Mouse (Mus musculus): ENCODE data around the gene Tpd52l2. TPM values are rescaled to one million over a fixed set of nuclear protein-coding genes. Genes with fewer than 3 reads are reported as not detected.
"Not testable (repeated sequence)": the region's sequence is repeated elsewhere in the genome, so short reads cannot be mapped to it uniquely, and the experiment has no call there.

Tpd52l2 gene
- polyA plus RNA-seq, 1 experiment from 2014 or later = 88.2 TPM

- no peak overlapping the region for H3K27ac ChIP-seq (ENCODE audit: low read depth, low read length)
- no peak for TF ChIP-seq CTCF (IDR thresholded peaks at IDR 0.05; ENCODE audit: low read depth)
- no peaks in the 10 kb centered on the region for H3K27me3 ChIP-seq (replicated peaks; ENCODE audit: control insufficient read depth, insufficient read depth, low read length)
- H3K9me3 ChIP-seq (ENCODE audit: control insufficient read depth) = no peaks in the 10 kb centered on the region
- H3K9ac ChIP-seq (ENCODE audit: low read depth, low read length) = no peak overlapping the region
- no peaks in the 10 kb centered on the region for H3K4me1 ChIP-seq (replicated peaks; ENCODE audit: control insufficient read depth, insufficient read depth, low read length)
- no peaks in the 10 kb centered on the region for H3K36me3 ChIP-seq (ENCODE audit: control insufficient read depth, insufficient read depth)
- 81% methylated on average over 26 of the region's 26 CpGs for WGBS
- H3K4me2 ChIP-seq (replicated peaks; ENCODE audit: low read depth) = no peak overlapping the region
- no peak overlapping the region for H3K4me3 ChIP-seq (ENCODE audit: low read depth, low read length)
- ATAC-seq = no peak
Observed at GRCm38 (mm10) chr2:181494266-181494945, 2.5 kb upstream of the Tpd52l2 start.

GRCm38 (mm10) chr2:181495845-181496244, 1.1 kb upstream of the Tpd52l2 start:
- 63% methylated on average over 8 of the region's 8 CpGs for WGBS
- not testable (repeated sequence) for H3K27ac ChIP-seq (ENCODE audit: low read depth, low read length)

GRCm38 (mm10) chr2:181496281-181496680, 661 bp upstream of the Tpd52l2 start:
- H3K4me3 ChIP-seq (ENCODE audit: low read depth, low read length) = peak overlapping the region; percentile 91
- no peaks in the 10 kb centered on the region for H3K9me3 ChIP-seq (ENCODE audit: control insufficient read depth)
- no peaks in the 10 kb centered on the region for H3K27me3 ChIP-seq (replicated peaks; ENCODE audit: control insufficient read depth, insufficient read depth, low read length)
- peak overlapping the region; percentile 55; the same call in 1 of the 2 replicates for H3K9ac ChIP-seq (ENCODE audit: low read depth, low read length)
- peak; percentile 68 for ATAC-seq
- H3K4me1 ChIP-seq (replicated peaks; ENCODE audit: control insufficient read depth, insufficient read depth, low read length) = no peaks in the 10 kb centered on the region
- peak overlapping the region; percentile 97 for H3K27ac ChIP-seq (ENCODE audit: low read depth, low read length)
- peaks cover 14% of the 10 kb centered on the region for H3K36me3 ChIP-seq (ENCODE audit: control insufficient read depth, insufficient read depth)
- peak overlapping the region; percentile 91 for H3K4me2 ChIP-seq (replicated peaks; ENCODE audit: low read depth)
- WGBS = 10% methylated on average over 8 of the region's 8 CpGs
- TF ChIP-seq CTCF (IDR thresholded peaks at IDR 0.05; ENCODE audit: low read depth) = peak; percentile 87

More at GRCm38 (mm10) chr2:181495845-181496244, 1.1 kb upstream of the Tpd52l2 start:
- not testable (repeated sequence) for H3K4me1 ChIP-seq (replicated peaks; ENCODE audit: control insufficient read depth, insufficient read depth, low read length); ATAC-seq; H3K9ac ChIP-seq (ENCODE audit: low read depth, low read length); H3K27me3 ChIP-seq (replicated peaks; ENCODE audit: control insufficient read depth, insufficient read depth, low read length); H3K36me3 ChIP-seq (ENCODE audit: control insufficient read depth, insufficient read depth); H3K4me3 ChIP-seq (ENCODE audit: low read depth, low read length); H3K9me3 ChIP-seq (ENCODE audit: control insufficient read depth)
- peak overlapping the region; percentile 91 for H3K4me2 ChIP-seq (replicated peaks; ENCODE audit: low read depth)

- H3K36me3 ChIP-seq (ENCODE audit: control insufficient read depth, insufficient read depth) = peaks cover 26% of the 10 kb centered on the region
- peak overlapping the region; percentile 91 for H3K4me2 ChIP-seq (replicated peaks; ENCODE audit: low read depth)
- WGBS = 1% methylated on average over 12 of the region's 12 CpGs
- peak overlapping the region; percentile 88 for H3K9ac ChIP-seq (ENCODE audit: low read depth, low read length)
- peak; percentile 44 for ATAC-seq
- peak overlapping the region; percentile 91 for H3K4me3 ChIP-seq (ENCODE audit: low read depth, low read length)
- H3K27ac ChIP-seq (ENCODE audit: low read depth, low read length) = peak overlapping the region; percentile 97
- no peaks in the 10 kb centered on the region for H3K4me1 ChIP-seq (replicated peaks; ENCODE audit: control insufficient read depth, insufficient read depth, low read length)
- TF ChIP-seq CTCF (IDR thresholded peaks at IDR 0.05; ENCODE audit: low read depth) = no peak
- no peaks in the 10 kb centered on the region for H3K27me3 ChIP-seq (replicated peaks; ENCODE audit: control insufficient read depth, insufficient read depth, low read length)
- H3K9me3 ChIP-seq (ENCODE audit: control insufficient read depth) = no peaks in the 10 kb centered on the region
Observed at GRCm38 (mm10) chr2:181497548-181497875, 570 bp downstream of the Tpd52l2 start.

- Histone ChIP-seq H3K36me3 (ENCODE audit: control insufficient read depth, insufficient read depth) (peaks cover 37% of the 10 kb centered on the region), H3K27ac (ENCODE audit: low read depth, low read length) (no peak overlapping the region), H3K4me3 (ENCODE audit: low read depth, low read length) (no peak overlapping the region), H3K9ac (ENCODE audit: low read depth, low read length) (no peak overlapping the region), H3K4me1 (replicated peaks; ENCODE audit: control insufficient read depth, insufficient read depth, low read length) (no peaks in the 10 kb centered on the region), H3K27me3 (replicated peaks; ENCODE audit: control insufficient read depth, insufficient read depth, low read length) (no peaks in the 10 kb centered on the region), H3K4me2 (replicated peaks; ENCODE audit: low read depth) (no peak overlapping the region), H3K9me3 (ENCODE audit: control insufficient read depth) (no peaks in the 10 kb centered on the region)
- no peak for ATAC-seq
- 67% methylated on average over 4 of the region's 4 CpGs for WGBS
- TF ChIP-seq CTCF (IDR thresholded peaks at IDR 0.05; ENCODE audit: low read depth) = no peak
Observed at GRCm38 (mm10) chr2:181498644-181499043, 1.7 kb downstream of the Tpd52l2 start.

GRCm38 (mm10) chr2:181509191-181509590, 12.2 kb downstream of the Tpd52l2 start:
- no peaks in the 10 kb centered on the region for H3K9me3 ChIP-seq (ENCODE audit: control insufficient read depth)
- 87% methylated on average over 2 of the region's 2 CpGs for WGBS
- H3K4me1 ChIP-seq (replicated peaks; ENCODE audit: control insufficient read depth, insufficient read depth, low read length) = no peaks in the 10 kb centered on the region
- H3K4me3 ChIP-seq (ENCODE audit: low read depth, low read length) = no peak overlapping the region
- TF ChIP-seq CTCF (IDR thresholded peaks at IDR 0.05; ENCODE audit: low read depth) = no peak
- ATAC-seq = no peak
- no peak overlapping the region for H3K27ac ChIP-seq (ENCODE audit: low read depth, low read length)
- no peak overlapping the region for H3K9ac ChIP-seq (ENCODE audit: low read depth, low read length)
- peaks cover 84% of the 10 kb centered on the region for H3K36me3 ChIP-seq (ENCODE audit: control insufficient read depth, insufficient read depth)
- no peak overlapping the region for H3K4me2 ChIP-seq (replicated peaks; ENCODE audit: low read depth)
- no peaks in the 10 kb centered on the region for H3K27me3 ChIP-seq (replicated peaks; ENCODE audit: control insufficient read depth, insufficient read depth, low read length)

All from intestine, postnatal 0 days (tissue).